Mouse (Mus musculus) spleen, adult 2 months (tissue): ENCODE measurements around the gene Rgs2.

ENCODE experiments used
- CTCF ChIP-seq: fragments of 200-500 bp; IDR thresholded peaks from 2 replicates; pipeline ENCODE4 v1.5.1; 2011; ENCODE audit warnings: mild to moderate bottlenecking, inconsistent platforms; ENCODE audit not compliant: insufficient read depth, insufficient read length, insufficient replicate concordance; ENCODE audit errors: extremely low read depth
- POLR2A ChIP-seq: fragments of 200-500 bp; IDR thresholded peaks from 2 replicates; pipeline ENCODE4 v1.6.1; 2011; ENCODE audit warnings: low read depth, low read length, inconsistent platforms

DNA sequence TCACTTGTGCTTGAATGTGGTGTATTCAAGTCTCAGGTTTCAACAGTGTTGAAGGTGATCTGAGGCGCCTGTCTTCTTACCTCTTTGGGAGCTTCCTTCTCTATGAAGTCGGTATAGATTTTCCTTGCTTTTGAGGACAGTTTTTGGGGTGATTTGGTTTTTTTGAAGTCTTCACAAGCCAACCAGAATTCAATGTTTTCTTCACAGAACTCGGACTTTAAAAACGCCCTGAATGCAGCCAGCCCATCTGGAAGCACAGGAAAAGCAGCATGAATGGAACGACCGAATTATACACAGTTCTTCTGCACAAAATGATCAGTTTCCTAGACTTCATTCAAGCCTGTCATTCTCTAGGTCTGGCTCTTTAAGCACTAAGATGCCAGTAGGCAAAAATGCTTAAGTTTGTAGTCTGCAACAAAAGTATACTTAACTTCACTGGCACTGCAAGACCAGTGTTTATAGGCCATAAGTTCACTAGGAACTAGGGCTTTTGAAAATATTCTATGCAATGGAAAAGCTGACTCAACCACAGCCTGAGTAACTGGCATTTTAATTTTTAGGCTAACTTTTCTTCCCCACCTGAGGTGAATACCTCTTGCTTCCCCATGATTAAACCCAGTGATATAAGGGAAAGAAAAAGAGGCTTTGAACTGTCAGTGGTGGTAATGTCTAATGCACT, 1.8 kb downstream of the Rgs2 start:
- no peak for TF ChIP-seq POLR2A
- no peak for TF ChIP-seq CTCF
